Mouse (Mus musculus): Measurements from ENCODE around the gene Gm20721. TPM values are rescaled to one million over a fixed set of nuclear protein-coding genes. Genes with fewer than 3 reads are reported as not detected.
"Not testable (repeated sequence)": the region's sequence is repeated elsewhere in the genome, so short reads cannot be mapped to it uniquely, and the experiment has no call there.

Gm20721 gene
- total RNA-seq (2015; ENCODE audit: low replicate concordance) (not detected in 2 replicates), total RNA-seq (2017; ENCODE audit: low replicate concordance) (0.61 and 11.9 TPM in 2 replicates)

DNA sequence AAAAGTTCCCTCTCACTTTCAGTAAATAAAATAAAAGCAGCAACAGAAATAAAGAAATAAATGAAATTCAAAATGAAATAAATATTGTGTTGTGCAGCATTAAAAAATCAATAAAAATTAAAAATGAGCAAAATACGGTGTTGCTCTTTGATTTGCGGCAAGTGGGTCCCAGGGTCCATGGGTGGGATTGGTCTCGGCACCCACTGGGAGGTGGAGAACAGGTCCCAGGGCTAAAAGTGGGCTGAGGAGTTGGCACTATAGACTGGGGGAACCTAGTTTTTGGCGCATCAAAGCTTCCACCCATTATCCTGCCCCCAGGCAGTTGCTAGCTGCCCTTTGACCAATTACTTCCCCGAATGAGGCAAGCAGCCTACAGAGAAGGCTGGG lies at the start of gene Gm20721:
TSS of gene Gm20721 (minus strand) at position 101 of the 387 bp plus-strand sequence.
- ATAC-seq (replicated peaks; ENCODE audit: low FRiP score, poor library complexity, severe bottlenecking), result no peak

DNA sequence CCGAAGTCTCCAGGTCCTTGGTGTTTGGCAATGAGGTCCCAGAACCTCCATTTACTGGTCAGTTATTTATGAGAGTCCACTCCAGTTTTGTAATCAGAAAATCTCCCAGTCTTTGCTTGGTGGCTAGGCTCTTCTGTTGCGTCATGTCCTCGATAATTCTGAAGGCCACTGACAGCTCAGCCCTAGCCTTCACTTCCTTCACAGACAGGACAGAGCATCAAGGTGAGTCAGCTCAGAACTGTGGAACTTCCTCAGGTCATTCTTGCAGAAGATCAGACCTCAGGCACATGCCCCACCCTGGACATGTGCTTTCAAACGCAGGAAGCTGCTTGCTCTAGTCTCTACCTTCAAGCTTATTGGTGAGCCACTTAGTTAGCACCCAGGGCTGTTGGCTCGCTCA lies 46.9 kb upstream of the Gm20721 start:
- ATAC-seq (replicated peaks; ENCODE audit: low FRiP score, poor library complexity, severe bottlenecking), result no peak

DNA sequence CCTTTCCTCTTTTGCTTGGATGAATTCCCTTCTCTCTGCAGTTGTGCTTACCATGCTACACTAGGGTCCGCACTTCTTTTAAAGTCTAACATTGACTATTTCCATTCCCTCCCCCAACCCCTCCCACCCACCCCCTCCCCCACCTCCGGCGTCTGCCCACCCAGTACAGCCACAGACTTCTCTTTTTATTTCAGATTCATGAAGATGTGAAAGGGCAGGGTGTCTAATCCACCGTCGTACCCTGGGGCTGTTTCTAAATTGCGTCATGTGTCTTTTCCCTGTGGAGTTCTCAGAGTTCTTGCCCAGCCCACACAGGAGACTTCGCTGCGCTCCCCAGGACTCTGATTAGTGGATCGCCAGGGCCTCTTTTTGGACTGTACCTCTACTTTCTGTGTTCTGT lies 46.0 kb upstream of the Gm20721 start:
- ATAC-seq (replicated peaks; ENCODE audit: low FRiP score, poor library complexity, severe bottlenecking), result no peak

DNA sequence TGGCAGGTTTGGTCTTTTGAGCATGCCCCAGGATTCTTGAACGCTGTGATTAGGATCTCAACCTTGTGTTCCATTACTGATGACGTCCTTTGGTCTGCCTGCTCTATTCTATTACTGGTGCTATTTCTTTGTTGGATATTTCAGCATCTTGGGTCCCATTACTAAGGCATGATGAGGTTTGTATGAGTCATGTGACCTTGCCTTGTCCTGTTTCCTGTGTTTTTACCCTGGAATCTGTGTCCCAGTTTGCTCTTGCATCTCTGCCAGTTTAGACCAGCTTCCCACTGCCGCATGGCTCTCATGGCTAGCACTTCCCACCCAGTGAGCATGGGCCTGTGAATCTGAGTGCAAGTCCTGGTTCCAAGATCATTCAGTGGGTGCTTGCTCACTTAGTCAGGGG lies 45.4 kb upstream of the Gm20721 start:
- ATAC-seq (replicated peaks; ENCODE audit: low FRiP score, poor library complexity, severe bottlenecking), result no peak

DNA sequence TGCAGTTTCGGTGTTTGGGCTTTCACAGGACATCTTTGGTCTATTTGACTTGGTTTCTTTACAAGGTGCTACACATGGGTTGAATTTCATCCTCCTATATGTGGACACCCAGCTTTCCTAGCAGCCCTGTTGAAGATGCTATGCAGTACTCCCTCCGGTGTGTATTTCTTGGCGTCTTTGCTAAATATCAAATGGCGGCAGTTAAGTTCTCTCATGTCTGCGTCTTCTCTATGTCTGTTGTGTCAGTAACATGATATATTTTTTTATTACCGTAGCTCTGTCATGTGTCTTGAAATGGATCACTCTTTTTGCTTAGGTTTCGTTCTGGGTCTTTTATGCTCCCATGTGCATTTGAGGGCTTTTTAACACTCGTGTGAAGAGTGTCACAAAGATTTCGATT lies 34.5 kb upstream of the Gm20721 start:
- no peak for ATAC-seq (replicated peaks; ENCODE audit: low FRiP score, poor library complexity, severe bottlenecking)

DNA sequence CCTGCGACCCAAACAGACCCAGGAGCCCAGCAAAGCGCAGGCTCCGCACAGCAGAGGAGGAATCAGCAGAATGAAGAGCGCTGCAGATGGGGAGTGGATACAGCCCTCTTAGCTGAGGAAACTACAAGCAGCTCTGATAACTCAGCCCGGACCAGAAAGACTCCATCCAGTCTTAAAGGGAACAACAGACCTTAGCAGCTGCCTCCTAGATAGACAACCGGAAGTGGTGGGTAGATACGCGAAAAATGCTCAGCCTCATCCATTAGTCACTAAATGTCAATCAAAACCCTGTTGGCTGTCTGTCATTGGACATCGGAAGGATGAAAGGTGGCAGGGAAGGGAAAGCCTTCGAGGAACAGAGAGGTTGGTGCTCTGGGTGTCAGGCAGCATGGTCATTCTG lies 20.1 kb upstream of the Gm20721 start:
- no peak for ATAC-seq (replicated peaks; ENCODE audit: low FRiP score, poor library complexity, severe bottlenecking)

DNA sequence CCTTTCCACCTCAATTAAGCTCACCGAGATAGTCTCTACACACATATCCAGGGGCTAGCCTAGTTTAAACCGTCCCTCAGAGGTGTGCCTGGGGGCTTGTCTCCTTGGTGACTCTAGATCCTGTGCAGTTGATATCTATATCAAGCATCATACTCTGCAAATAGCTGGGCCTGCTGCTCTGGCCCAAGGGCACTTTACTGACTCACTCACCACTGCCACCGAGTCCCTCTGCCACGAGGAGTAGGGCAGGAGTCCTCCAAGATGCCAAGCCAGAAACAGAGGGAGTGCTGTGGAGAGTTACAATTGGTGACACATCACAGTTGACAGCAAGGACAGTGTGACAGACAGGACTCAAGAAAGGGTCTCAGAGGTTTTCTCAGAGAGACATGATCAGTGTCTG lies 13.1 kb upstream of the Gm20721 start:
- no peak for ATAC-seq (replicated peaks; ENCODE audit: low FRiP score, poor library complexity, severe bottlenecking)

DNA sequence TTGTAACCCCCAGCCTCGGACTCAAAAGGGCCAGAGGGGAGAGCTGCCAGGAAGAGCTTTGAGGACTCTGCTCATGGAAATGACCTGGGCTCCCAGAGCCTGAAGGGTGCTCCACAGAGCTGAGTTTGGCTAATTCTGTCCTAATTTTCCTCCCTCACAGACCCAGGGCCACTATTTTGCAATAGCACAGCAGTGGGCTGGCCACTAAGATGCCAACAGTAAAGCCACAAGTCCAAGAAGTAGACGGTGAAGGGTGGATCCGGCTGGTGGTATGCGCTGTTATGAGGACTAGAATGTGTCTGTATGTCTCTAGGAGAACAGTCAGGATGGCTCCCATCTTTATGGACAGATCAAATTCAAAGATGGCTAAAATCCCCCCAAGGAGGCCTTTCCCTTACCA lies 12.0 kb upstream of the Gm20721 start:
- no peak for ATAC-seq (replicated peaks; ENCODE audit: low FRiP score, poor library complexity, severe bottlenecking)

DNA sequence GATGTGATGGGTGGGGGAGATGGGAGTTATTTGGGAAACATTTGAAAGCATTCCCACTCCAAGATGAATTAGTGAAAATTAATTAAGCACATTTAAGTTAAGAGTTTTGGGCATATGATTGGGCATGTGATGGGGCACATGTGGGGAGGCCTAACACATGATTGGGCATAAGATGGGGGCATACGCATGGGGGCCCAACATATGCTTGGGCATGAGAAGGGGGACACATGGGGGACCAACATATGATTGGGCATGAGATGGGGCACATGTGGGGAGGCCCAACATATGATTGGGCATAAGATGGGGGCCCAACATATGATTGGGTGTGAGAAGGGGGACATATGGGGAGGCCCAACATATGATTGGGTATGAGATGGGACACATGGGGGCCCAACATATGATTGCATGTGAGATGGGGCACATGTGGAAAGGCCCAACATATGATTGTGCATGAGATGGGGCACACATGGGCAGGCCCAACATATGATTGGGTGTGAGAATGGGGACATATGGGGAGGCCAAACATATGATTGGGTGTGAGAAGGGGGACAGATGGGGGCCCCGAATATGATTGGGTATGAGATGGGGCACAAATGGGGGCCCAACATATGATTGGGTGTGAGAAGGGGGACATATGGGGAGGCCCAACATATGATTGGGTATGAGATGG lies 622 bp upstream of the Gm20721 start:
- ATAC-seq (replicated peaks; ENCODE audit: low FRiP score, poor library complexity, severe bottlenecking), result not testable (repeated sequence)

DNA sequence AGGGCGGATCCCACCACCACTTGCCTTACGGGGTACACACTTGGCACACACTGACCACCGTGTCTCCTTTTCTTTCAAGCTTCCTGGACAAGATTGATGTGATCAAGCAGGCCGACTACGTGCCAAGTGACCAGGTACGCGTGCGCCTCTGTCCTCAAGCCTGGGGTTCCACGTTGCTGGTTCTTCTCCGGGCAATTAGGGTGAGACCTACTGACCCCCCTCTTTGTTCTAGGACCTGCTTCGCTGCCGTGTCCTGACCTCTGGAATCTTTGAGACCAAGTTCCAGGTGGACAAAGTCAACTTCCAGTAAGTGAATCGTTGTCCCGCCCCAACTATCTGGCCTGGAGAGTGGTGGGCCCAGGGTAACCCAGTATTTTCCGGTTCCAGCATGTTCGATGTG lies 1.5 kb downstream of the Gm20721 start:
- no peak for ATAC-seq (replicated peaks; ENCODE audit: low FRiP score, poor library complexity, severe bottlenecking)

DNA sequence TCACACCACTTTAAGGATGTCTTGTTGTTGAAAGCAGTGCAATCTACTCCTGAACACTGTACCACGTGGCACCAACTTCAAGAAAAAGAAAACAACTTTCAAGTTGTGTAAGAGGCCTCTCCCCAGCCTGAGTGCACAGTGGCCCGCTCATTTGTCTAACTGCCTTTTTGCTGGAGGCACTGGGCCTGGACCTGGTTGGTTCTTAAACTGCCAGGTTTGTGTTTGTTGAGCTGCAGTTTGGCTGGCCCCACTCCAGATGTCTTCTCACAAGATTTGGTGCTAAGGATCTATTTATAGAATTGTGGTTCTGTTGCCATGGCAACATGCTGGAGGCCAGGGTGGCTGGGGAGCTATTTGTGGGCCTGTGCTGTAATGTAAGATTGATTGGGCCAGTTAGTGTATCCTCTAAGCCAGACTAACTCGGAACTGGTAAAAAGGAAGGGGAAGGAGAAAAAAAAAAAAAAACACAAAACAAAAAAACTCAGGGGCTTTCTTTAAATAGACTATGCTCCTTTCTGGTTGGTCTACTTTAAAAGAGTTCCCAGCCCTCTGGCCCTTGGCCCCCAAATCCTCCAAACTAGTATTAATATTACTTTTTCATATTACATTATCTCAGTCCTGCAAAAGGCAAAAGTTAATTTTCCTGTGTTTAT lies 2.4 kb downstream of the Gm20721 start:
- no peak for ATAC-seq (replicated peaks; ENCODE audit: low FRiP score, poor library complexity, severe bottlenecking)

DNA sequence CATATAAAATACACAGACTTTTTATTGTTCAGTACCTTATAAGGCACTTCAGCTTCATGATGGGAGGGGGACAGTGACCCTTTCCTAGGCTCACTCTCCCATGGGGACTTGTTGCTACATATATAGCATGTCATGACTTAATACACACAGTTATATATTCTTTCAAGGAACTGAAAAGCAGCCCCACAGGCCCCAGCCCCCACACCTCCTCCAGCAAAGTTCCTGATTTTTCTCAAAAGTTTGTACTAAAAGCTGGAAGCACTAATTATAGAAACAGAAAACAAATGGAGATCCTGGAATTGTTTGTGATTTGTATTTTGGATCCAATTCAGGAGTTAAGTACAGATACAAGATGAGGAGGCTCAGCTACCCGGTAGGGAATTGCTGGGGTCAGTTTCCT lies 2.9 kb downstream of the Gm20721 start:
- ATAC-seq (replicated peaks; ENCODE audit: low FRiP score, poor library complexity, severe bottlenecking), result no peak

DNA sequence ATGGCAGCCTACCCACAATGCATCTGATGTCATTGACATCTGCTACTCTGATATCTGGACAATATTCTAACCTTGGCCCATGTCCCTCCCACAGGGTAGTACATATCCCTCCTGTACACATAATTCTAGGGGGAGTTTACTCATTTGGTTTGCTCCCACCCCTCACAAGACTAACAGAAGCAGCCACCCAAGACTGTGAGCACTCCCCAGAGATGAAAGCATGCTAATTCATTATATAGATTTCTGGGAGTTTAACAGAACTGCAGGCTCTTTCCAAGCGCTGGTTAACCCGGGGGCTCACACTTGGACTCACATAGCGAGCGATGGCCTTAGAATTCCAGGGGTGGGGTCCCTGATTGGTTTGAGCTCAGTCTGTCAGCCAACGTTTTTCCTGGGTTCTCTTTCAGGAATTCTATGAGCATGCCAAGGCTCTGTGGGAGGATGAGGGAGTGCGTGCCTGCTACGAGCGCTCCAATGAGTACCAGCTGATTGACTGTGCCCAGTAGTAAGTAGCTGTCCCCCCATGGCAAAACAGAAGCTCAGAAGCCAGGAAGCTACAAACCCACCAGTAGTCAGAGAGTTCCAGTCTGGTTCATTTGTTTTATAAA lies 3.6 kb downstream of the Gm20721 start:
- ATAC-seq (replicated peaks; ENCODE audit: low FRiP score, poor library complexity, severe bottlenecking), result no peak

DNA sequence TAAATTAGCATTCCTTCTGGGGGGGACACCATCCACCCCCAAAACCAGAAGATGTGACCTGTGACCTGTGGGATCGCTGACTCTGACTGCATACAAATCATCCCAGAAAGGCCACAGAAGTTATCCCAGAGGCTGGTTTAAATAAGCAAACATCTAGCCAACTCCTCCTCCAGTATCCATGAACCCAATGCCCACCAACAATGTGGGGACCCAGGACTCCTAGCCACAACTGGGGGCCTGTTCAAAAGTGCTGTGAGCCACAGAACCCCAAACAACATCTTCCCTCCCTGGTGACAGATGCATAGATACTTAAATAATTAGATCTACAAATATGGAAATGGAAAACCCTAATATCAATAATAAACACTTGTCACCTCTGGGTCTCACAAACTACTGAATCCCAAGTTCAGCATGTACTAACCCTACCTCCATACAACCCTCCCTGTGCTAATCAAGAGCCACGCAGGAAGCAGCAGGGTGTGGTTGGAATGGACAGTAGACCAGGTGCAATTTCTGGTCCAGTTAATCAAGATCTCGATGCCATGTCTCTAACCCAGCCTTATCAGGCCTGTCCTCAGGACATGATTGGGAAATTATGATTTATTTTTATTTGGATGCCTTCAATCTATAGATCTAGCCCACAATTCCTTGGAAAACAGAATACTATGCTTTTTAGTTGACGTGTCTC lies 5.5 kb downstream of the Gm20721 start:
- no peak for ATAC-seq (replicated peaks; ENCODE audit: low FRiP score, poor library complexity, severe bottlenecking)

DNA sequence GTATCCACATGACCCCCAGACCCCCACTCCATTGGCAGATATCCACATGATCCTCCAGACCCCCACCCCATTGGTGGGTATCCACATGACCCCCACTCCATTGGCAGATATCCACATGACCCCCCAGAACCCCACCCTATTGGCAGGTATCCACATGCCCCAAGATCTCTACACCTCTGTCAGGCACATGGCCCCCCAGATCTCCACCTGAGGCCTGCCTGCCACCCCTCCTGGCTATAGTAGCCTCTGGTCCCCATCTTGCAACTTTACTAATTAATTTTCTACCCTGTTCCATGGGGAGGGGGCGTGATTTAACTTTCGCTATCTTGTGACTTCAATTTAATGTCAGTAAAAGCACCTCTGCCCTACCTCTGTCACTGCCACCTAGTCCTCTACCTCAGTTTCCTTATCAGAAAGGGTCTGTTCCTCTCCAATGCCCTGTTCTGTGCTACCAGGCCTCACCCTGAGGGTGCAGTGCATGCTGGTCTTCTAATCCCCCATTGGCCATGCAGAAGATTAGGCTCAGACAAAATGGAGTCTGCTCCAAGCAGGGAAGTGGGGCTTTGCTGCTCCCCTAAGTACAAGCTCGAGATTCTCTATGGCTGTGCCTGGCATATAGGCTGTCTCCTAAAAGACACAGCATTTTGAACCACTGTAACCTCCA lies 6.2 kb downstream of the Gm20721 start:
- ATAC-seq (replicated peaks; ENCODE audit: low FRiP score, poor library complexity, severe bottlenecking), result no peak

DNA sequence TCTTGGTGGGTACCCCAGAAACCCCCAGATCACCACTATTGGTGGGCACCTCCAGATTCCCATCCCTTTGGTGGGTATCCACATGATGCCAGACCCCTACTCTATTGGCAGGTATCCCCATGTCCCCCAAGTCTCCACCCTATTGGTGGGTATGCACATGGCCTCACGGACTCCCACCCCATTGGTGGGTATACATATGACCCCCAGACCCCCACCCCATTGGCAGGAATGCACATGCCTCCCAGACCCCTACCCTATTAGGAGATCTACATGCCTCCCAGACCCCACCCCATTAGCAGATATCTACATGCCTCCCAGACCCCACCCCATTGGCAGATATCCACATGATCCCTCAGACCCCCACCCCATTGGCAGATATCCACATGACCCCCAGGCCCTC lies 6.8 kb downstream of the Gm20721 start:
- no peak for ATAC-seq (replicated peaks; ENCODE audit: low FRiP score, poor library complexity, severe bottlenecking)

DNA sequence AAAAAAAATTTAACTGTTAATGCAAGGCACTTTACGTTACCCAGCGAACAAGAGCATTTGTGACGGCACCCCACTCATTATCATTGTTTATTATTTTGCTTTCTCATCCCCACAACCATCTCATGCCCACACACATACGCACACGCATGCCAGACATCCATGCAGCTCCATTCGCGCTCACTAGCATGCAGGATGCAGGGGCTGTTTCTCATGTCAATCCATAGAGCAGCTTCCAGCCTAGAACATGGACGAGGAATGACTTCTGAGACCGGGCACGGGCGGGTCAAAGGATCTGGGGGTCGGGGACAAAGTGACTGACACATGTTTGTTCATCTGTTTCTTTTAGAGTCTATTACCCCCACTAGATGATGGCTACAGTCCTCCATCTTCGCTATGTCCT lies 9.2 kb downstream of the Gm20721 start:
- ATAC-seq (replicated peaks; ENCODE audit: low FRiP score, poor library complexity, severe bottlenecking), result no peak

DNA sequence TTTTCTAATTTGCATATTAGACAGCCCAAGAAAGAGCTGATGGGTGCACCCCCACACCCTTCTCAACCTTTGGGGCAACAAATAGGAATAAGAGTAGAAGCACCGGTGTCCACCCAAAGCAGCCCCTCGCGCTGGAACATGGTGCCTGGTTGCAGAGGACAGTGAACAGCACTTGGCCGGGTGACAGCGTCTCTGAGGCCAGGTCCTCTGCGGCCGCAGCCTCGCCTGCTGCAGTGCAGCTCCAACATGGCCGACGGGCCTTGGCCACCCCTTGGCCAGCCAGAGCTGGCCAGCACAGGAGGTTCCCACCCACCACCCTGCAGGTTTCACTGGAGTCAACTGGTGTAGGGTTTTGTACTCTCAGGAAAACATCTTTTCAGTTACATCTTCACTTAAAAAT lies 12.1 kb downstream of the Gm20721 start:
- ATAC-seq (replicated peaks; ENCODE audit: low FRiP score, poor library complexity, severe bottlenecking), result no peak

DNA sequence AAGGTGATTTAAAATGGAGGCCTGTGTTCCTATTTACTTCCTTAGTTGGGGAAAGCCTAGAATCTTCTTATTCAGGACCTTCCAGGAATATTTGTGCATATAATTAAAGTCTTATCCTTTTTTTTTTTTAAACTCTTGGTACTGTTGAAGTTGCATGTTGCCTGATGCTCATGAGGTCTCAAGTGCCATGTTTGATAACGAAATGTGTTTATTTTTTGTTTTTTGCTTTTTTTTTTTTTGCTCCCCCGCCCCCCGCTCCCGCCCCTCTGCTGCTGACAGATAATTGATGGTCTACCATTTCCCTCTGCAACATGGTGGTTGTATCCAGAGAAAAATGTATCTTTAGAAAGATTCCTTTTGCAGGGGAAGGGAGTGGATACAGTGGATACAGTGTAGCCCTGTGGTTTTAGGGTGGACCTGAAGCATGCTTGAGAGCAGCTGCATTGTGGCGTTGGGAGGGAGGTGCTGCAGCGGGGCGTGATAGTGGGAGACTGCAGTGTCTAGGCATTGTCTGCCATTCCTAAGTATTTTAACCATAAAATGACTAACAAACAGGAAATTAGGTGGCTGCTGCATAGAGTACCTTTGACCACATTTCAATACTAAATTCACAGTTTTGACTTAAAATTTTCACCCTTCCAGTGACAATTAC lies 13.1 kb downstream of the Gm20721 start:
- ATAC-seq (replicated peaks; ENCODE audit: low FRiP score, poor library complexity, severe bottlenecking), result no peak
